Mouse (Mus musculus): Measurements from ENCODE around the gene Dhx58. TPM values are rescaled to one million over a fixed set of nuclear protein-coding genes. Genes with fewer than 3 reads are reported as not detected.
"Not testable (repeated sequence)": the region's sequence is repeated elsewhere in the genome, so short reads cannot be mapped to it uniquely, and the experiment has no call there.

Gene Dhx58
- polyA plus RNA-seq, 1 experiment from 2014 or later, result 3.8 TPM

- Histone ChIP-seq H3K36me3 (no peaks in the 10 kb centered on the region), H3K9me3 (no peaks in the 10 kb centered on the region), H3K4me1 (replicated peaks) (peaks cover 12% of the 10 kb centered on the region), H3K27ac (no peak overlapping the region), H3K27me3 (peaks cover 19% of the 10 kb centered on the region; the same call in 1 of the 2 replicates), H3K4me3 (replicated peaks) (no peak overlapping the region), H3K9ac (replicated peaks) (no peak overlapping the region), H3K4me2 (no peak overlapping the region)
- WGBS, result 48% methylated on average over 7 of the region's 7 CpGs
- no peak for ATAC-seq (ENCODE audit: insufficient number of reproducible peaks, insufficient read depth, low FRiP score, low TSS enrichment, low read depth)
Measured at GRCm38 (mm10) chr11:100677810-100678209, 26.3 kb downstream of the Dhx58 start.

DNA sequence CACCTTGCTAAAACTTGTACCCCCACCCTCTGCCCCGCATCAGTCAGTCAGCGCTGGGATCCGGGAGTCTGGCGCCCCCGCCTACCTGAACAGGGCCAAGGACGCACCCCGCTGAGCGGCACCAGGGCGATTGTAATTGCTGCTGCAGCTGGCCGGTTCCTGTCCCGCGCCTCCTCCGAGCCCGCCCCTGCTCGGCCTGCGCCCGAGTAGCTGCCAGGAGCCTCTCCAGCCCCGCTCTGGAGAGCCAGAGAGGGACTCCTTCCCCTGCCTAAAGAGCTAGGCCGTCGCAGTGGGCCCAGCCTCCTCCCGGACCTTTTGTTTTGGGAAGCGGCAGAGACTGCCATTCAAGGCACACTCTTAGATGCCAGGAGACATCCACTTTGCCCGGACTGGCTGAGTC lies 30.9 kb downstream of the Dhx58 start:
- Histone ChIP-seq H3K36me3 (no peaks in the 10 kb centered on the region), H3K27ac (no peak overlapping the region), H3K9ac (replicated peaks) (peak overlapping the region; percentile 57), H3K4me1 (replicated peaks) (peaks cover 20% of the 10 kb centered on the region), H3K4me2 (peak overlapping the region; percentile 53), H3K27me3 (peaks cover 28% of the 10 kb centered on the region), H3K9me3 (0 out of 2 replicates have a peak, but pooled peaks cover 3% of the 10 kb centered on the region), H3K4me3 (replicated peaks) (peak overlapping the region; percentile 20)
- 4% methylated on average over 23 of the region's 23 CpGs for WGBS
- ATAC-seq (ENCODE audit: insufficient number of reproducible peaks, insufficient read depth, low FRiP score, low TSS enrichment, low read depth), result peak; percentile 56; the same call in 1 of the 2 replicates

GRCm38 (mm10) chr11:100671956-100672355 lies 32.1 kb downstream of the Dhx58 start:
- no peak overlapping the region for H3K4me3 ChIP-seq (replicated peaks)
- no peak overlapping the region for H3K27ac ChIP-seq
- peaks cover 28% of the 10 kb centered on the region for H3K27me3 ChIP-seq
- ATAC-seq (ENCODE audit: insufficient number of reproducible peaks, insufficient read depth, low FRiP score, low TSS enrichment, low read depth), result no peak
- 75% methylated on average over 2 of the region's 2 CpGs for WGBS
- H3K36me3 ChIP-seq, result no peaks in the 10 kb centered on the region
- no peak overlapping the region for H3K9ac ChIP-seq (replicated peaks)
- H3K9me3 ChIP-seq, result 0 out of 2 replicates have a peak, but pooled peaks cover 3% of the 10 kb centered on the region
- H3K4me2 ChIP-seq, result no peak overlapping the region
- peaks cover 20% of the 10 kb centered on the region for H3K4me1 ChIP-seq (replicated peaks)

DNA sequence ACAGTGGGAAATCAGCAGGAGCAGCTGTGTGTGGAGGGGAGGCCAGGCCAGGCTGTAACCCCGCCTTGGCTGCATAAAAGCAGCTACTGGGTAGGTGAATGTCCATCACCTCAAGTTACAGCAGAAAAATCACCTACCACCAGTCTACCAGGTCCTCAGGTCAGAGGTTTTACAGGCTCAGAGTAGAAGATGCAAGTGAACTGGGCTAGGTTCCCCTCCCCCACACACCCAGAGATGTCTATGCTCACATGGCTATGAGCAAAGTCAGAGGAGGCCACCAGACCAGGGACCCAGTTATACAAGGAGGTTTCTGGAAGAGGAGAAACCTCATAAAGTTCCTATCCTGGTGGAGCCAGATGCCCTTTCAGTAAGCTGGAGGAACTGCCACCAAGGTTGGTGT lies 33.0 kb downstream of the Dhx58 start:
- H3K4me1 ChIP-seq (replicated peaks), result peaks cover 20% of the 10 kb centered on the region
- no peak for ATAC-seq (ENCODE audit: insufficient number of reproducible peaks, insufficient read depth, low FRiP score, low TSS enrichment, low read depth)
- H3K4me2 ChIP-seq, result no peak overlapping the region
- peaks cover 28% of the 10 kb centered on the region for H3K27me3 ChIP-seq
- no peaks in the 10 kb centered on the region for H3K36me3 ChIP-seq
- H3K27ac ChIP-seq, result no peak overlapping the region
- H3K9me3 ChIP-seq, result 0 out of 2 replicates have a peak, but pooled peaks cover 3% of the 10 kb centered on the region
- H3K4me3 ChIP-seq (replicated peaks), result no peak overlapping the region
- no peak overlapping the region for H3K9ac ChIP-seq (replicated peaks)
- 78% methylated on average over 1 of the region's 1 CpGs for WGBS

- Histone ChIP-seq H3K9me3 (no peaks in the 10 kb centered on the region), H3K9ac (replicated peaks) (no peak overlapping the region), H3K27ac (no peak overlapping the region), H3K36me3 (no peaks in the 10 kb centered on the region), H3K4me1 (replicated peaks) (peaks cover 9% of the 10 kb centered on the region), H3K4me2 (no peak overlapping the region), H3K4me3 (replicated peaks) (no peak overlapping the region), H3K27me3 (no peaks in the 10 kb centered on the region)
- 68% methylated on average over 10 of the region's 10 CpGs for WGBS
- ATAC-seq (ENCODE audit: insufficient number of reproducible peaks, insufficient read depth, low FRiP score, low TSS enrichment, low read depth), result no peak
Measured at GRCm38 (mm10) chr11:100659806-100660205, 44.3 kb downstream of the Dhx58 start.

GRCm38 (mm10) chr11:100656458-100656857 lies 47.6 kb downstream of the Dhx58 start:
- Histone ChIP-seq H3K4me3 (replicated peaks) (no peak overlapping the region), H3K4me2 (no peak overlapping the region), H3K27me3 (peaks cover 10% of the 10 kb centered on the region), H3K9ac (replicated peaks) (0 out of 2 replicates have a peak overlapping the region, but pooled peaks have one; percentile 18), H3K36me3 (no peaks in the 10 kb centered on the region), H3K9me3 (no peaks in the 10 kb centered on the region), H3K27ac (no peak overlapping the region), H3K4me1 (replicated peaks) (peaks cover 9% of the 10 kb centered on the region)
- ATAC-seq (ENCODE audit: insufficient number of reproducible peaks, insufficient read depth, low FRiP score, low TSS enrichment, low read depth), result no peak
- WGBS, result 10% methylated on average over 6 of the region's 6 CpGs

GRCm38 (mm10) chr11:100655589-100655988 lies 48.5 kb downstream of the Dhx58 start:
- H3K27ac ChIP-seq; H3K9me3 ChIP-seq; H3K9ac ChIP-seq (replicated peaks); ATAC-seq (ENCODE audit: insufficient number of reproducible peaks, insufficient read depth, low FRiP score, low TSS enrichment, low read depth); H3K4me1 ChIP-seq (replicated peaks); H3K36me3 ChIP-seq; H3K4me2 ChIP-seq; H3K4me3 ChIP-seq (replicated peaks): not testable (repeated sequence)
- 62% methylated on average over 3 of the region's 3 CpGs for WGBS
- peaks cover 18% of the 10 kb centered on the region for H3K27me3 ChIP-seq

- H3K4me2 ChIP-seq, result no peak overlapping the region
- WGBS, result 26% methylated on average over 3 of the region's 3 CpGs
- no peak overlapping the region for H3K27ac ChIP-seq
- H3K9ac ChIP-seq (replicated peaks), result no peak overlapping the region
- ATAC-seq (ENCODE audit: insufficient number of reproducible peaks, insufficient read depth, low FRiP score, low TSS enrichment, low read depth), result no peak
- H3K27me3 ChIP-seq, result peaks cover 47% of the 10 kb centered on the region
- H3K4me3 ChIP-seq (replicated peaks), result no peak overlapping the region
- no peaks in the 10 kb centered on the region for H3K9me3 ChIP-seq
- peaks cover 8% of the 10 kb centered on the region for H3K4me1 ChIP-seq (replicated peaks)
- no peaks in the 10 kb centered on the region for H3K36me3 ChIP-seq
Measured at GRCm38 (mm10) chr11:100651748-100652147, 52.3 kb downstream of the Dhx58 start.

DNA sequence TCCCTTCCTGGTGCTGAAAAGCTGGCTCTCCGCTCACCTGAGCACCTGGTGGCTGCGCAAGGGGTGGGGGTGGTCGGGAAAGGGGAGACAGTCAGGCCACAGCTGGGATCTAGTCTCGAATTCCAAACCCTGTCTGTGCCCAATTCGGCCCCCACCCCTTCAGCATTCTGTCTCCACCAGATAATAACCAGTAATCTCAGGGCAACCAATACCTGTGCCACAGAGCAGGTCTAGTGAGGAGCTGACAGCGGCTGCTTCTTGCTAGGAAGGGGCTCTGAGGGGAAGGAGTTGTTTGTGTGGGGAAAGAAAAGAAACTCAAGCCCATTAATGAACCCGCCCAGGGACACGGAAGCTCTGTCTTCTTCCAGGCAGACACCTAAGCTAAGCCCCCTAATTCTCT lies 52.9 kb downstream of the Dhx58 start:
- no peak for ATAC-seq (ENCODE audit: insufficient number of reproducible peaks, insufficient read depth, low FRiP score, low TSS enrichment, low read depth)
- H3K9ac ChIP-seq (replicated peaks), result no peak overlapping the region; the same call in 1 of the 2 replicates
- peaks cover 3% of the 10 kb centered on the region for H3K4me1 ChIP-seq (replicated peaks)
- H3K27ac ChIP-seq, result no peak overlapping the region
- H3K4me2 ChIP-seq, result no peak overlapping the region
- peaks cover 47% of the 10 kb centered on the region for H3K27me3 ChIP-seq
- 15% methylated on average over 8 of the region's 8 CpGs for WGBS
- H3K9me3 ChIP-seq, result no peaks in the 10 kb centered on the region
- H3K36me3 ChIP-seq, result no peaks in the 10 kb centered on the region
- no peak overlapping the region for H3K4me3 ChIP-seq (replicated peaks)

GRCm38 (mm10) chr11:100648405-100648804 lies 55.7 kb downstream of the Dhx58 start:
- no peaks in the 10 kb centered on the region for H3K36me3 ChIP-seq
- no peak overlapping the region for H3K27ac ChIP-seq
- no peak for ATAC-seq (ENCODE audit: insufficient number of reproducible peaks, insufficient read depth, low FRiP score, low TSS enrichment, low read depth)
- H3K9me3 ChIP-seq, result no peaks in the 10 kb centered on the region
- peaks cover 66% of the 10 kb centered on the region for H3K27me3 ChIP-seq
- no peak overlapping the region for H3K4me3 ChIP-seq (replicated peaks)
- no peak overlapping the region for H3K4me2 ChIP-seq
- no peak overlapping the region for H3K9ac ChIP-seq (replicated peaks)
- 88% methylated on average over 8 of the region's 8 CpGs for WGBS
- H3K4me1 ChIP-seq (replicated peaks), result no peaks in the 10 kb centered on the region

DNA sequence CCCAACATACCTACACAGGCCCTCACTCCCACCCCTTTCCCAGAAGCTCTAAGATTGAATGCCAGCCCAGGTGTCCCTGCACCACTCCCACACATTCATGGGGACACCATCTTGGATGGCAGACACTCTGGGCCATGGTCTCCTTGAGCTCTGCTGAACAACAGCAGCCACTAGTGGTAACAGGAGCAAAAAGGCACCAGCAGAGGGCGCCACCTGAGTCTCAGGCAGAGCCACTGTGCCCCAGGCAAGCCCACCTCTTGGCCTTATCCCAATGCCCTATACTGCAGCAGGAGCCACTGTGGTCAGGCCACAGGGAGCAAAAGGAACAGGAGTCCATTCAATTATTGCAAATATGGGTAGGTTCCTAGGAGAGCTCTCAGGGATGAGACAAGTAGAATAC lies 57.8 kb downstream of the Dhx58 start:
- Histone ChIP-seq H3K27me3 (peaks cover 68% of the 10 kb centered on the region), H3K4me2 (no peak overlapping the region), H3K4me3 (replicated peaks) (no peak overlapping the region), H3K36me3 (no peaks in the 10 kb centered on the region), H3K9ac (replicated peaks) (no peak overlapping the region), H3K4me1 (replicated peaks) (no peaks in the 10 kb centered on the region), H3K27ac (no peak overlapping the region), H3K9me3 (no peaks in the 10 kb centered on the region)
- no peak for ATAC-seq (ENCODE audit: insufficient number of reproducible peaks, insufficient read depth, low FRiP score, low TSS enrichment, low read depth)
- WGBS, result 0% methylated on average over 1 of the region's 1 CpGs

Data from limb, embryonic 12.5 days (tissue).